Mouse (Mus musculus): ENCODE results near the gene Cryzl1.

DNA sequence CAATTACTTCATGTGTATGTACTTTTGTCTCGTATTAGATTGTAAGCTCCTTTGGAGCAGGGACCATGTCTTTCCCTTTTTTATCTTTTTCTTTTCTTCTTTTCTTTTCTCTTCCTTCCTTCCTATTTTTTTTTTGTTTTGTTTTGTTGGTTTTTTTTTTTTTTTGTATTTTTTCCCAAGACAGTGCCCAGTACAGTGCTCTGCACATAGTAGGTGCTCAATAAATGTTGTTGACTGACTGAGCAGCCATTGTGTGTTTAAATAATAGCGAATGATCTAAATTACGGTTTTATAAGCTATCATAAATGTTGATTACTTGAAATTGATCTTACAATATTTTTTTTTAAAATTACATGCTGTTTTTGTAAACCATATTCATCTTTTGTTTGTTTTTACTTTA, 65.0 kb downstream of the Cryzl1 start:
- no peak for TF ChIP-seq POLR2A (IDR thresholded peaks at IDR 0.05; ENCODE audit: control insufficient read depth in 1 of 2, insufficient read depth in 1 of 2, low read depth in 1 of 2, low read length in 2 of 2, poor library complexity in 1 of 2)
- no peak for TF ChIP-seq NELFE (IDR thresholded peaks at IDR 0.05; ENCODE audit: low read depth, low read length)
- TF ChIP-seq CTCF (IDR thresholded peaks at IDR 0.05 in 2 of 3, conservative IDR thresholded peaks at IDR 0.05 in 1 of 3; ENCODE audit: control insufficient read depth in 1 of 3, insufficient read depth in 1 of 3, low read depth in 2 of 3, low read length in 3 of 3, poor library complexity in 1 of 3, severe bottlenecking in 1 of 3) = no peak
- no peak for TF ChIP-seq HCFC1 (IDR thresholded peaks at IDR 0.05; ENCODE audit: low read depth, low read length)

Measured in MEL (cell line).